Mouse (Mus musculus) CH12.LX (cell line): ENCODE results near the gene Lysmd1. TPM values are rescaled to one million over a fixed set of nuclear protein-coding genes. Genes with fewer than 3 reads are reported as not detected.
A peak's percentile ranks its signal among the peaks of the same experiment; 100 is the strongest.

Source experiments
- DNase-seq: peaks from one replicate; pipeline ENCODE4 v3.0.0-alpha.2; 2013; ENCODE audit errors: extremely low read depth
- H3K27ac ChIP-seq: 2 replicates; pipeline ENCODE4 v1.5.1; 2012; ENCODE audit warnings: low read depth, mild to moderate bottlenecking, control low read depth, moderate library complexity; ENCODE audit not compliant: insufficient read depth
- H3K27me3 ChIP-seq: replicated peaks from 2 replicates; pipeline ENCODE3; 2012; ENCODE audit warnings: inconsistent platforms
- H3K36me3 ChIP-seq, 2 experiments: replicated peaks in 1 of 2; 2 replicates each; pipeline versions ENCODE3 to v1.6.1; 2012; ENCODE audit warnings: inconsistent platforms in 1 of 2, low read length in 1 of 2, mild to moderate bottlenecking in 1 of 2, mixed read lengths in 1 of 2, moderate library complexity in 1 of 2; ENCODE audit not compliant: control insufficient read depth in 1 of 2, insufficient read depth in 1 of 2
- H3K4me1 ChIP-seq, 2 experiments: 2 replicates each; pipeline ENCODE4 v1.6.1; 2012; ENCODE audit warnings: inconsistent platforms in 1 of 2, moderate library complexity in 1 of 2; ENCODE audit not compliant: insufficient read depth in 2 of 2, control insufficient read depth in 1 of 2
- H3K4me2 ChIP-seq: 2 replicates; pipeline ENCODE4 v1.6.1; 2012; ENCODE audit warnings: low read depth, mild to moderate bottlenecking, control low read depth; ENCODE audit not compliant: poor library complexity, insufficient read depth, severe bottlenecking
- H3K4me3 ChIP-seq, 3 experiments: fragments of 150-350 bp in 1 of 3; sonication (generic) in 1 of 3; replicated peaks in 1 of 3; 2 replicates each; pipeline versions ENCODE3 to v1.5.1; 2011 to 2012; ENCODE audit warnings: low read depth in 2 of 3, low read length in 2 of 3, mild to moderate bottlenecking in 2 of 3, moderate library complexity in 2 of 3, control low read depth in 1 of 3, improper control_type of control experiment in 1 of 3, inconsistent platforms in 1 of 3, mixed read lengths in 1 of 3; ENCODE audit not compliant: poor library complexity in 1 of 3
- H3K79me2 ChIP-seq: replicated peaks from 2 replicates; pipeline ENCODE4 v1.6.1; 2012; ENCODE audit warnings: mild to moderate bottlenecking, moderate library complexity; ENCODE audit not compliant: control insufficient read depth, poor library complexity, insufficient read depth, severe bottlenecking; ENCODE audit errors: extremely low read depth
- H3K9ac ChIP-seq: 2 replicates; pipeline ENCODE4 v1.6.1; 2012; ENCODE audit warnings: low read depth, mild to moderate bottlenecking, control low read depth, moderate library complexity; ENCODE audit not compliant: insufficient read depth
- H3K9me3 ChIP-seq: replicated peaks from 2 replicates; pipeline ENCODE3; 2012; ENCODE audit warnings: low read length, inconsistent platforms, mixed read lengths
- BHLHE40 ChIP-seq: IDR thresholded peaks from 2 replicates; pipeline ENCODE4 v1.6.1; 2011; ENCODE audit warnings: mild to moderate bottlenecking, low read depth, low read length, improper control_type of control experiment
- CHD1 ChIP-seq: IDR thresholded peaks from 2 replicates; pipeline ENCODE4 v1.6.1; 2012; ENCODE audit warnings: low read depth, low read length, improper control_type of control experiment, inconsistent platforms
- CHD2 ChIP-seq: IDR thresholded peaks from 2 replicates; pipeline ENCODE4 v1.6.1; 2011; ENCODE audit warnings: low read length, improper control_type of control experiment
- CTCF ChIP-seq, 2 experiments: IDR thresholded peaks in 1 of 2; conservative IDR thresholded peaks in 1 of 2; 2 replicates each; pipeline ENCODE4 v1.5.1; 2011 to 2012; ENCODE audit warnings: low read depth in 2 of 2, low read length in 2 of 2, improper control_type of control experiment in 1 of 2, inconsistent platforms in 1 of 2, mild to moderate bottlenecking in 1 of 2, moderate library complexity in 1 of 2
- E2F4 ChIP-seq: IDR thresholded peaks from 2 replicates; pipeline ENCODE4 v1.6.1; 2011; ENCODE audit warnings: low read depth, low read length, improper control_type of control experiment; ENCODE audit not compliant: insufficient replicate concordance
- ELF1 ChIP-seq: IDR thresholded peaks from 2 replicates; pipeline ENCODE4 v1.6.1; 2014; ENCODE audit warnings: low read depth, mild to moderate bottlenecking, inconsistent platforms, low read length, improper control_type of control experiment
- EP300 ChIP-seq: IDR thresholded peaks from 2 replicates; pipeline ENCODE4 v1.6.1; 2011; ENCODE audit warnings: low read length, improper control_type of control experiment
- ETS1 ChIP-seq: conservative IDR thresholded peaks from 2 replicates; pipeline ENCODE4 v1.6.1; 2012; ENCODE audit warnings: low read depth, mild to moderate bottlenecking, inconsistent platforms, low read length, improper control_type of control experiment, moderate library complexity
- GABPA ChIP-seq: IDR thresholded peaks from 2 replicates; pipeline ENCODE4 v1.6.1; 2012; ENCODE audit warnings: low read depth, low read length, improper control_type of control experiment, inconsistent platforms; ENCODE audit not compliant: insufficient replicate concordance
- HCFC1 ChIP-seq: IDR thresholded peaks from 2 replicates; pipeline ENCODE4 v1.6.1; 2012; ENCODE audit warnings: low read depth, mild to moderate bottlenecking, inconsistent platforms, low read length, improper control_type of control experiment
- IRF4 ChIP-seq: IDR thresholded peaks from 2 replicates; pipeline ENCODE4 v1.6.1; 2014; ENCODE audit warnings: low read depth, mild to moderate bottlenecking, inconsistent platforms, low read length, improper control_type of control experiment
- JUN ChIP-seq: IDR thresholded peaks from 2 replicates; pipeline ENCODE4 v1.6.1; 2011; ENCODE audit warnings: low read depth, mild to moderate bottlenecking, low read length, improper control_type of control experiment, moderate library complexity; ENCODE audit not compliant: insufficient read depth
- JUND ChIP-seq: conservative IDR thresholded peaks from 2 replicates; pipeline ENCODE4 v1.6.1; 2011; ENCODE audit warnings: low read depth, low read length, improper control_type of control experiment
- KAT2A ChIP-seq: IDR thresholded peaks from 2 replicates; pipeline ENCODE4 v1.6.1; 2012; ENCODE audit warnings: low read length, improper control_type of control experiment, inconsistent platforms; ENCODE audit not compliant: insufficient replicate concordance
- MAFK ChIP-seq: IDR thresholded peaks from 2 replicates; pipeline ENCODE4 v1.6.1; 2011; ENCODE audit warnings: low read length, improper control_type of control experiment; ENCODE audit not compliant: insufficient replicate concordance
- MAX ChIP-seq: IDR thresholded peaks from 2 replicates; pipeline ENCODE4 v1.6.1; 2011; ENCODE audit warnings: low read length, improper control_type of control experiment
- MAZ ChIP-seq: IDR thresholded peaks from 2 replicates; pipeline ENCODE4 v1.6.1; 2012; ENCODE audit warnings: low read depth, mild to moderate bottlenecking, inconsistent platforms, low read length, improper control_type of control experiment, moderate library complexity
- MEF2A ChIP-seq: IDR thresholded peaks from 2 replicates; pipeline ENCODE4 v1.6.1; 2014; ENCODE audit warnings: low read depth, mild to moderate bottlenecking, inconsistent platforms, low read length, improper control_type of control experiment, borderline replicate concordance
- MXI1 ChIP-seq: IDR thresholded peaks from 2 replicates; pipeline ENCODE4 v1.6.1; 2011; ENCODE audit warnings: mild to moderate bottlenecking, low read depth, low read length, improper control_type of control experiment
- MYC ChIP-seq: IDR thresholded peaks from 2 replicates; pipeline ENCODE4 v1.6.1; 2011; ENCODE audit warnings: low read depth, mild to moderate bottlenecking, improper control_type of control experiment, low read length
- NELFE ChIP-seq: IDR thresholded peaks from 2 replicates; pipeline ENCODE4 v1.6.1; 2011; ENCODE audit warnings: low read depth, low read length, improper control_type of control experiment
- NRF1 ChIP-seq: IDR thresholded peaks from 2 replicates; pipeline ENCODE4 v1.6.1; 2014; ENCODE audit warnings: low read depth, mild to moderate bottlenecking, inconsistent platforms, low read length, improper control_type of control experiment, moderate library complexity
- PAX5 ChIP-seq: IDR thresholded peaks from 2 replicates; pipeline ENCODE4 v1.6.1; 2012; ENCODE audit warnings: low read length, inconsistent platforms, mixed read lengths
- POLR2A ChIP-seq: IDR thresholded peaks from 2 replicates; pipeline ENCODE4 v1.6.1; 2011; ENCODE audit warnings: low read depth, mild to moderate bottlenecking, improper control_type of control experiment, low read length
- POLR2AphosphoS2 ChIP-seq: IDR thresholded peaks from 2 replicates; pipeline ENCODE4 v1.6.1; 2011; ENCODE audit warnings: low read depth, low read length, improper control_type of control experiment
- RAD21 ChIP-seq: IDR thresholded peaks from 2 replicates; pipeline ENCODE4 v1.6.1; 2011; ENCODE audit warnings: low read depth, mild to moderate bottlenecking, low read length, improper control_type of control experiment, moderate library complexity
- RCOR1 ChIP-seq: conservative IDR thresholded peaks from 2 replicates; pipeline ENCODE4 v1.6.1; 2012; ENCODE audit warnings: low read depth, mild to moderate bottlenecking, inconsistent platforms, low read length, improper control_type of control experiment
- SIN3A ChIP-seq: IDR thresholded peaks from 2 replicates; pipeline ENCODE4 v1.6.1; 2012; ENCODE audit warnings: low read length, improper control_type of control experiment, inconsistent platforms
- SMC3 ChIP-seq: IDR thresholded peaks from 2 replicates; pipeline ENCODE4 v1.6.1; 2011; ENCODE audit warnings: low read depth, low read length, improper control_type of control experiment
- TBP ChIP-seq: conservative IDR thresholded peaks from 2 replicates; pipeline ENCODE4 v1.6.1; 2011; ENCODE audit warnings: low read depth, low read length, improper control_type of control experiment
- TCF12 ChIP-seq: IDR thresholded peaks from 2 replicates; pipeline ENCODE4 v1.6.1; 2014; ENCODE audit warnings: low read depth, mild to moderate bottlenecking, inconsistent platforms, low read length, improper control_type of control experiment
- UBTF ChIP-seq: IDR thresholded peaks from 2 replicates; pipeline ENCODE4 v1.6.1; 2012; ENCODE audit warnings: low read depth, mild to moderate bottlenecking, inconsistent platforms, low read length, improper control_type of control experiment, moderate library complexity
- USF1 ChIP-seq: IDR thresholded peaks from 2 replicates; pipeline ENCODE4 v1.6.1; 2014; ENCODE audit warnings: low read depth, mild to moderate bottlenecking, inconsistent platforms, low read length, improper control_type of control experiment
- USF2 ChIP-seq: conservative IDR thresholded peaks from 2 replicates; pipeline ENCODE4 v1.6.1; 2011; ENCODE audit warnings: low read depth, low read length, improper control_type of control experiment
- ZC3H11A ChIP-seq: IDR thresholded peaks from 2 replicates; pipeline ENCODE4 v1.6.1; 2012; ENCODE audit warnings: low read depth, mild to moderate bottlenecking, inconsistent platforms, low read length, improper control_type of control experiment
- ZKSCAN1 ChIP-seq: IDR thresholded peaks from 2 replicates; pipeline ENCODE4 v1.6.1; 2012; ENCODE audit warnings: low read depth, inconsistent platforms, low read length, improper control_type of control experiment, borderline replicate concordance
- ZMIZ1 ChIP-seq: IDR thresholded peaks from 2 replicates; pipeline ENCODE4 v1.6.1; 2012; ENCODE audit warnings: low read depth, mild to moderate bottlenecking, inconsistent platforms, low read length, improper control_type of control experiment
- ZNF384 ChIP-seq: IDR thresholded peaks from 2 replicates; pipeline ENCODE4 v1.6.1; 2012; ENCODE audit warnings: low read depth, low read length, improper control_type of control experiment, inconsistent platforms
- dilution Hi-C: fragments of 300-500 bp; cut with MboI; formaldehyde crosslinking; loops from 2 replicates; pipeline ENCODE4 v1.14.3; 2020; ENCODE audit warnings: low sequenced_read_pairs; ENCODE audit not compliant: extremely low pct_unique_long_range_greater_than_20kb, extremely low pct_ligation_motif_present
- in situ Hi-C: fragments of 300-500 bp; cut with MboI; formaldehyde crosslinking; loops from 3 replicates; pipeline ENCODE4 v1.14.3; 2019; ENCODE audit warnings: low sequenced_read_pairs, low pct_ligation_motif_present, low pct_unique_long_range_greater_than_20kb, mixed read lengths
- polyA plus RNA-seq: library from polyadenylated mRNA; unstranded; fragments of >175 nt; gene quantifications from 2 replicates; pipeline ENCODE4 v1.2.1, GENCODE M21; 2012; ENCODE audit warnings: low read depth; ENCODE audit not compliant: insufficient read length
- total RNA-seq, 2 experiments: library from RNA; depleted of rRNA; stranded (reverse); fragments of 300-350 nt in 1 of 2; fragments of >200 nt in 1 of 2; gene quantifications; 2 replicates each; pipeline ENCODE4 v1.2.3; 2012 to 2014

Lysmd1 gene
- total and polyA plus RNA-seq, 3 experiments, result 8.1 to 13.6 (median 11.6) TPM

DNA sequence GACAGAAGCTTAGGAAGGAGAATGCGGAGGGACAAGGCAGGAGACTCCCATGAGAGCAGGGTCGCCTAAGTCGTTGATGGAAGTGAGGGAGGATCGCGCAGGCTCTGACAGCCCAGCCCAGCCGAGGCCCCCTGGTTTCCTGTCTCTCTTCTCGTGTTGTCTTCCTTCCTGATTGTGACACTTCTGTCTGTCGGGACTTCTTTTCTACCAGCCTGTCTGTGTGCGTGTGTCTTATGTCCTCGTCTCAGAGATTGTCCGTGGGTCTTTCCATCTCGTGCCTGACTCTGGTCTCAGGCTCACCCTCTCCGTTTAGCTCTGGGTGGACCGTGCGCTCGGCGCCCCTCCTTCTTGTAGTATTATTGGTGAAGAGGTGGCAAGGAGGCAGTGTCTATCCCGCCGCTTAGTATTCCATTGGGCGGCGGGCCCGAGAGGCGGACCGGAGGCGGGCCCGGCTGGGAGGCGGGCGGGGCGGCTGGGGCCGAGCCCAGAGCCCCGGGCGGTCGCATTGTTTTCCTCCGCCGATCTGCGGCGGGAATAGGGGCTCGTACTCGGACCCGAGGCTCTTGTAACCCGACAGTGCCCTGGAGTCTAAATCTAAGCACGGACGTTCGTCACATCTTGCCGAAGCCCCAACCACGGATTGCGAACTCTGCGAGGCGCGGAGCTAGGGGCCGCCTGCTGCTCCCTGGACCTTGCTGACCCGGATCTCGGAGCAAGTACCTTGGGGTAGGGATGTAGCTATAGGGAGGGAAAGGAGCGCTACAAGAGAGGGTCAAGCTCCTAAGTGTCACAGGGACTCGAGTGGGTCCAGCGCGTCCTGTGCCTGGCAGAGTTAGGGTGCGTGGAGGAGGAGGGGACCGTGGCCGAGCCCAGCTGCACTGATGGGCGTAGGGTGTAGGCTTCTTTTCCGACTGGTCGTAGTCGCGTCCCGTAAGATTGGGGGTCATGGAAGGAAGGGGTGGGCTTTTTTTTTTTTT is 26.4 kb downstream of the Lysmd1 start, which contains the start of gene Sema6c:
TSS of gene Sema6c (plus strand) at position 471 of the 977 bp plus-strand sequence.
- H3K9ac ChIP-seq, result peak within 1 kb of the TSS; percentile 41
- H3K4me3 ChIP-seq, result peak within 1 kb of the TSS; percentile 60 to 66 (median 61)
- dilution Hi-C loops, result no loop called here
- no peaks in the 10 kb centered on the region for H3K79me2 ChIP-seq
- no peaks in the 10 kb centered on the region for H3K9me3 ChIP-seq
- H3K27me3 ChIP-seq, result peaks cover 54% of the 10 kb centered on the region
- no peak within 1 kb of the TSS for H3K27ac ChIP-seq
- in situ Hi-C loops, result no loop called here
- DNase-seq, result peak; percentile 81
- H3K4me2 ChIP-seq, result peak within 1 kb of the TSS; percentile 96
- peaks cover 6 to 21% of the 10 kb centered on the region in 2 experiments; a peak in 3 of 4 replicates for H3K4me1 ChIP-seq
- TF ChIP-seq EP300 (peak; percentile 37; the same call in 1 of the 2 replicates), KAT2A (no peak), CHD1 (no peak), TCF12 (0 out of 2 replicates have a peak, but pooled peaks have one; percentile 20), MYC (0 out of 2 replicates have a peak, but pooled peaks have one; percentile 21), POLR2AphosphoS2 (no peak), USF2 (no peak), UBTF (0 out of 2 replicates have a peak, but pooled peaks have one; percentile 28), HCFC1 (peak; percentile 45), NRF1 (peak; percentile 59), RAD21 (no peak), MEF2A (no peak), E2F4 (0 out of 2 replicates have a peak, but pooled peaks have one; percentile 39), PAX5 (no peak), ELF1 (peak; percentile 49), MAFK (no peak), BHLHE40 (peak; percentile 65), GABPA (no peak), JUN (no peak), MXI1 (peak; percentile 66), POLR2A (0 out of 2 replicates have a peak, but pooled peaks have one; percentile 19), ETS1 (no peak), USF1 (no peak), ZNF384 (no peak), SMC3 (no peak), ZKSCAN1 (no peak), CHD2 (no peak), MAX (peak; percentile 52; the same call in 1 of the 2 replicates), CTCF (conservative IDR thresholded peaks at IDR 0.05 in 1 of 2, IDR thresholded peaks at IDR 0.05 in 1 of 2; ENCODE audit: low read depth in 2 of 2, low read length in 2 of 2) (no peak), IRF4 (no peak), ZMIZ1 (peak; percentile 25; the same call in 1 of the 2 replicates), MAZ (no peak), SIN3A (peak; percentile 57), TBP (no peak), JUND (no peak), RCOR1 (no peak), ZC3H11A (no peak), NELFE (peak; percentile 48)
- TF ChIP-seq, all 38 proteins: peak for 15
- no peaks in the 10 kb centered on the region for H3K36me3 ChIP-seq
